Mouse (Mus musculus) frontal cortex, adult (tissue): ENCODE results near the gene Mb.
A peak's percentile ranks its signal among the peaks of the same experiment; 100 is the strongest.

Source experiments
- ATAC-seq: cut with Nextera tagmentation; 2 replicates; pipeline ENCODE4 v1.9.2; 2017; ENCODE audit warnings: mild to moderate bottlenecking, moderate library complexity, mixed read lengths; ENCODE audit not compliant: low TSS enrichment

The Mb gene

DNA sequence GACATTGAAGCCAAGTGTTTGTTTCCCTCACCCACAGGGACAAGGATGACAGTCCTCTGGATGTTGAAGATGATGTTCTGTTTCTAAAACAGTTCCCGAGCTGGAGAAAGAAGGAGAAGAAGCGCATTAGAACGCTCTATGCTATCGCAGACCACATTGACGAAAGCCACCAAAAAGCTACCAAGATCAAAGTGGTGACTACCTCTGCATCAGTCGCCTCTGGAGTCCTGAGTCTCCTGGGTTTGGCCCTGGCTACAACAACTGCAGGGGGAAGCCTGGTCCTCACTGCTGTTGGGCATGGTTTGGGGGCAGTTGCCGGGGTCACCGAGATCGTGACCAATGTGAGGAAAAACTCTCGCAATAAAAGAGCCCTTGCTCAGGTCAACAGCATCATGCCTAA is at the start of gene Mb:
Gene Mb, minus strand, starts transcription at position 101 of the 400 bp plus-strand sequence.
- ATAC-seq, result no peak

DNA sequence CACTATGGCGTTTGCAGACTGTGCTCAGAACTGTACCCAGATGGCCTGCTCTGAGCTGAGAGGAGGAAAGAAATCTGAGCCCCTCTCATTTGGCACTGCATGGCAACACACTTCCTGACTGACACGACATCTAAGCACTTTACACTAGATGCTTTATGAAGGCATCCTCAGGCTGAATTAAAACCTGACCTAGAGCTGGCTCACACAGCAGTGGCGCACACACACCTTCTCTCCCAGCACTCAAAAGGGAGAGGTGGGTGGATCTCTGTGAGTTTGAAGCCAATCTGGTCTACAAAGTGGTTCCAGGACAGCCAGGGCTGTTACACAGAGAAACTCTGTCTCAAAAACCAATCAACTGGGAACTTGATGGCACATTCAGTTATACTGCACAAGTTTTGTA is 49.3 kb upstream of the Mb start:
- ATAC-seq, result peak; percentile 76

DNA sequence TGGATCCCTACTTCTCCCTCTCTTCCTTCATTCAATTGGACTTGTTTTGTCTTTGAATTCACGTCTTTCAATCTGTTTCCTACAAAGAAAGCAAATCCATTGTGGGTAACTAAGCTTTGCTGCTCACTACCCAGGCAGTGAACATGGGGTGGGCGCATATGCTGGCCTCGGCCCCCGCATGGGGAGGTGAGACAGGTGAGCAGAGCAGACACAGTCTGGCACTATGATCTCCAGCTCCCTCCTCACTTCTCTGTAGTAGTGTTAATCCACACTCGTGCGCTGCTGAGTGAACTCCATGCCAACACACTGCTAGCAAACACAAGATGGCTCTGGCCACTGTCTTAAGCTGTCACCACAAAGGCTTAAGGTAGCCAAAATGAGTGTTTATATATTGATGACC is 46.9 kb upstream of the Mb start:
- no peak for ATAC-seq

DNA sequence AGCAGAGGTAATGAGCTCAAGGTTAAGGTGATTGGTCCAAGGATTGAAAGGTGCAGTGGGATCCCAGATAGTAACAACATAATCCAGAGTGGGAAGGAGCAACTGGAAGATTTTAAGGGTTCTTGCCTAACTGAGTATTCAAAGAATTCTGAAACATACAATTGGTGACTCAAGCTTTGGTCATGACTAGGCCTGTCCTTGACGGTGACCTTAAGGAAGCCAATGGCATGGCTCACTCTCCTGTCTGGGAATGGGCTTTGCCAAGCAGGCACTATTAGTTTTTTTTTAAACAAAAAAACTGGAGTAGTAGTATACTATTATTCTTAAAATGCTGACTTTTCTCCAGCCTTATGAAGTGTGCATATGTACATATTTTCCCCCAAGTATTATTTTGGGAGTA is 44.7 kb upstream of the Mb start:
- no peak for ATAC-seq

DNA sequence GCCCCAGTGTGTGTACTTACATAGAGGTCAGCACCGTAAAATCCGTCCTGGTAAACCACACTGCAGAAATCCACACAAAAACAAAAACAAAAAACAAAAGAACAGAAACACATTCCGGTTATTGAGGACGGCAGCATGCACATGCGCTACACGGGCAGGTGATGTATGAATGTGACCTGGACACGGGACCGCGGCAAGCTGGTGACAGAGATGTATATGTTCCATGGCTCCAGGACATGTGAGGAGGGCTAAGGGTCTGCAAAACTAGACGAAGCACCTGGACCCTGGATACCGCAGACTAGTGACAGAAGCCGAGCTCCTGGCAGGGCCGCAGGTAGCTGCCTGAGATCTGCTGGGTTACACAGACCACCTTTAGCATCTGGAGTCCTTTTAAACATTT is 44.0 kb upstream of the Mb start:
- ATAC-seq, result no peak

DNA sequence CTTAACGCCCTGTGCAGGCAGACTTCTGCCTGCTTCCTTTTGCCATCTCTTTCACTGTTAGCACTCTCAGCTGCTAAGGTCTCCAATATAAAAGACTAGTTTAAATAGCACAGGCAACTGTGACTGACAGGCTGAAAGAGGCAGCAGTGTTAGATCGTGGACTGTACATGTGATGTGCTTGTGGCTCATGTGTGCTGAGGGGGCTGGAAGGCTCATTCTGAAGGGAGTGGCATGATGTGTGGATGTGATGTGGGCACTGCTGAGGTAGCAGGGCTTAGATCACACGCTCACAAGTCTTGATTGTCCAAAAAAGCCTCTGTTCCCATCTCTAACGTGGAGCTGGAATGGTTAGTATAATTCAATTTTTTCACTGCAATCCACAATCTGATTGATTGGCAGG is 40.9 kb upstream of the Mb start:
- peak; percentile 74 for ATAC-seq

DNA sequence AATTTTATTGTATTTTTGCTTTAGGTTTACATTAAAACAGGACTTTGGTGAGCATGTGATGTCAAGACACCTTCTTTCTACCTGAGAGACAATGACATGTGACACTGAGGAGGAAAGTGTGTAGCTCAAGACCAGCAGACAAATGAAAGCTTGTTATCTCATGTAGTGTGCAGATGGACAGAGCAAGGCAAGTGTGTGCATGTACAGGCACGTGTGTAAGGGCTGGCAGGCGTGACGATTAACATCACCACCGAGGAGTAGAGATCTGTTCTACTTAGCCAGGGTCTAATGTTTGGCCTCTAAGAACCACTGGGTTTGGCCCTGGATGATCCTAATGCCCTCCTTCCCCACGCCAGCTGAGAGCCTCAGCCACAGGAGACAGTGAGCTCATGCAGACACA is 40.1 kb upstream of the Mb start:
- ATAC-seq, result no peak

DNA sequence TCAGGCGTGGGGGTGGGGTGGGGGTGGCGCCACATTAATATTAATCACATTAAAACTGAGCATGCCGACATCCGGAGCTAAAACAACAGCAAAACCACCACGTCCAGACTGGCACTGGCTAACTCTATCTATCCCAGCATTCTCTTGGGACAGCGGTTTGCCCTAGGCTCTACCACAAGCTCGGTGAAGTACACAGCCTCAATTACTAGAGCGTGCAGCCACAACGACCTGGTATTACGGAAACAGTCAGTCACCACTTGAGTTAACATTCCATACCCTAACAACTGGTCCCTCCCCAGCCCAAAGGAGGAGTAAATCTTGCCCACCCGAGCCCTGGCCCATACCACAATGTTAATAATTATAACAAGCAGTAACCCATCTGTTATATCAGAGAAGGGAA is 38.8 kb upstream of the Mb start:
- no peak for ATAC-seq

DNA sequence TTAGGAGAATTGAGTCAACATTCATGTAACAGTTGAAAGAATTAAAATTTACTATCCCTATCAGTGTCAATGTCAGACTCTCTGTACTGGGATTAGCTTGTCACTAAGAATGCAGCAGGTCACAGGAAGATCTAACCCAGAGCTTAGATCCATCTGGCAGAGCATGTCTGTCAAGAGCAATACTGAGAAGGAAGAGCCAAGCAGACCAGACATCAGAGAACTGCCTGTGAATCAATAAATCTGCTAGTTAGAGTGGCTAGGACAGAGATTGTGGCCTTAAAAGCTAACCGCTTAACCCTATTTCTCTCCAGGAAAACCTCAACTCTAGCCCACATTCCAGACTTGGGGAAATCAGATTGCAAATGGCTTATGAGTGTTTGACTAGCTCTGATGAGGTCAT is 36.0 kb upstream of the Mb start:
- ATAC-seq, result no peak

DNA sequence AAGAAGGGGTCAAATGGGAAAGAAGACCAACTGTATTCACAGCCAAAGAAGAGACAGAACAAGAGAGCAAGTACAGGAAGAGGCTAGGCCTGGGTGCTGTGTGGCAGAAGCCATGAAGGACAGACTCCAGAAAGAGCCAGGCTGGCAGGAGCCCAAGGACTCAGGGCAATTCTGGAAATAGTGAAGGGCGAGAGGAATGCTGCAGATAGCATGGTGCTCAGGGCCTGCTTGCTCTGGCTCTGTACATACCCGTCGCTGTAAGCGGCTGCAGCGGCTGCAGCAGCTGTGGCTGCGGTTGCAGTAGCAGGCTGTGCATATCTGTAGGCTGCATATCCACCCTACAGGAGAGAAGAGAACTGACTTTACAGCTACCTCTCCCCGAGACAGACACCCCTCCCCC is 35.3 kb upstream of the Mb start:
- ATAC-seq, result peak; percentile 18; the same call in 1 of the 2 replicates

DNA sequence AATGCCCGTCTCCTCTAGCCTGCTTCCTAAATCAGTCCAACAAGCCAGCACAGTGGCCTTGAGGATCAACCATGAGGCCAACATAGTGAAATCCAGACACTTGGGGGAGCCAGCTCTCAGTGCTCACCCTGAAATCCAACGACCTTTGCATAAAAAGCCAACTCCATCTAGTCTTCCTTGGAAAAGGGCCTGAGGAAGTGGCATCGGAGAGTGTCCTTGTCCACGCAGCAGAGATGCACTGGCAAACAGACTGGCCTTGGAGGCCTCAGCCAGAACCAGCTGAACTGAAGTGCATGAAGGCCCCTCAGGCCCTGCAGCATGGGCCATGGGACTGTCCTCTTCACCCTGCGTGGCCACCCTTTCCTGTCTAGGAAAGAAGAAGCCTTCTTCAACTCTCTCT is 31.0 kb upstream of the Mb start:
- ATAC-seq, result no peak

DNA sequence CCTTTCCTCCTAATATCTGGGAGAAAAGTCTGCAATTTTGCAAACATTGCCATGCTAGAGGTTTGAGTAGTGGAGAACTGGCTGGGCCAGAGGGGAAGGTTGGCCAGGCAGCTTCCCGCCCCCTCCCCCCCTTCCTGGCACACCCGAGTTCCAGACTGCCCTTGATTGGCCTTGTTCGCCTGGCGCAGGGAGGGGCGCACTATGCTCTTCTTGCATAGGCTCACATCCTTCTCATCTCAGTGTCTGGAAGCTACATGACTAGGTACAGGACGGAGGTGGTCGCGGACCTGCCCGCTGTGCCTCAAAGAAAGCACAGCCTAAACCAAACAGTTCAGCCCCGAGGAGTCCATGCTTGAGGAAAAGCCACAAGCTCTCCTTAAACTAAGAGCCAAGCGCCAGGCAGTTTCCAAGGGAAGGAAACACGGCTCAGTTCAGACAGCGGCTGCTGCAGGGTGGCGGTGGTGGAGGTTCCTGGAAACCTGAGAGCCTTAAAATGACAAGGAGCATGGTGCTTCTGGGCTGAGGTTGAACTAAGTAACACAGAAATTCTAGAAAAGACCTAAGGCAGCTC is 30.3 kb upstream of the Mb start:
- no peak for ATAC-seq

DNA sequence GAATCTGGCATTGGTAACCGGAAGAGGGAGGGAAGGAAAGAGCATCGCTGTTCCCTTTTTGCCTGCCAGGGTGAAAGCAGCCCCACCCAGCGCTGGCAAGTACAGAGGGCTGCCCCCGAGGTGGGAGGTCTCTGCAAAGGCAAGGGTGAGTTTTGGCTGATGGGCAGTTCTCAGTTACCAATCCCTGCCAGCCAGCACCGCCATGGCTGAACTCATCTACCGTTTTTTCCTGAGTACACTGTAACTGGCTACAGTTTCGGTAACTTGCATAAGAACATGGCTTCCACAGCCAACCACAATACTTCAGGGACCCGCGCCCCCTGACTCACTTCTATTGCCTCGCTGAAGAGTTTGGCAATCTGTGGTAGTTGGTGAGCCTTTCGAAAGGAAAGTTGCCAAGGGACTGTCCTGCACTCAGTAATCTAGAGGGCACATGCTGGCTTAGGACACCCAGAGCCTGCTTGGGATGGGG is 29.5 kb upstream of the Mb start:
- ATAC-seq, result no peak

DNA sequence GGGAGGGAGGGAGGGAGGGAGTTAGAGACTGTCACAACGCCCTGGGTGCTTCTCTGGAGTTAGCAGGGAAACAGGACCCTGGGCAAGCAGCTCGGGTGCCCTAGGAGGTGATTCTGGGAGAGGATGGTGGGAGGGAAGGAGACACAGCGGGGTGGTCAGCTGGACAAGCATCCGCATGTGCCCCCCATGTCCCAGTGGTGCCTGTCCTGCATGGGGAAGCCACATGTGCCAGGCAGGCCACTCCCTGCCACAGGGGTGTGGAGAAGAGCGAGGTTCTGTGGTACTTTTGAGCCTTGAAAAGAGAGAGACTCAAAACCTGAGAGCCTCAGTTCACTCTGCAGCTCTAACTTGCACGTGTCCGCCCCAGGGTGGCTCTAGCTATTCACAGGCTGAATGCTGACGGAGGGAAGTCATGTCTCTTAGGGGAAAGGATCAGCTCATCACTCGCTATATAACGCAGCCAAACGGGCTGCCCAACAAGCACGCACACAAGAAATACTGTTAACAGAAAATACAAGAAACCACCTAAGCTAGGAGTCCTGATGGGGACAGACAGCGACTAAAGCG is 28.9 kb upstream of the Mb start:
- no peak for ATAC-seq

DNA sequence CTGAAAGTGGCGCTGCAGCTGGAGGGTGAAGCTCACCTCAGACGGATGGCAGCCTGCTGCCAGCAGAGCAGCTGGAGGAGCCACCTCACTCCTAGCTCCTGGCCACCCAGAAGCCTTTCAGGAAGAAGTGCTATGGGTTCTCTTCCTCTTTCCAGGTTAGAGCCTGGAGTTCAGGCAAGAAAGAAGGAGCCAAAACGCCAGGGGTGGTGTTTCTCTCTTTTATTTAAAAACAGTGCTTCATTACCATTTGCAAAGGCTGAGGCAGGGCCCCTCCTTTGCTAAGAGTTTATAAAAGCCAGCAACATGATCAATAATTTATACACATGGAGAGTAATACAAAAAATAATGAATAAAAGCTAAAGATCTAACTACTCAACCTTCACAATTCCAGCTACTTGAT is 28.3 kb upstream of the Mb start:
- ATAC-seq, result no peak

DNA sequence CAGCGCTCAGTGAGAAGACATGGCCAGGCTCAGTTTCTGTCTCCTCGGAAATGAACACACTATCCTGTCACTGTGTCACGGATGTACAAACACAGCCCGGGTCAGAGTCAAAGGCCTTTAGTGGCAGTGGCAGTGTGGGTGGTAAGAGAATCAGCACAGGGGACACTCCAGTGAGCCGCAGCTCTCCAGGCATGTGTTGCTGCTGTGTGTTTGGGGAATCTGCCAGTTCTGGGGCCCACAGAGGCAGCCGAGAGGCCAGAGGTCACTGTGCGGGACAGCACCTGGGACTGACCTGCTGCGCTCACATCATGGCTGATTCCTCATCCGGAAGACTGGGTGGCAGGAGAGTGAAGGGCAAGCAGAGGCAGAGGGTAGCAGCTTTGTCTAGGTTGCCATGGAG is 27.4 kb upstream of the Mb start:
- ATAC-seq, result no peak

DNA sequence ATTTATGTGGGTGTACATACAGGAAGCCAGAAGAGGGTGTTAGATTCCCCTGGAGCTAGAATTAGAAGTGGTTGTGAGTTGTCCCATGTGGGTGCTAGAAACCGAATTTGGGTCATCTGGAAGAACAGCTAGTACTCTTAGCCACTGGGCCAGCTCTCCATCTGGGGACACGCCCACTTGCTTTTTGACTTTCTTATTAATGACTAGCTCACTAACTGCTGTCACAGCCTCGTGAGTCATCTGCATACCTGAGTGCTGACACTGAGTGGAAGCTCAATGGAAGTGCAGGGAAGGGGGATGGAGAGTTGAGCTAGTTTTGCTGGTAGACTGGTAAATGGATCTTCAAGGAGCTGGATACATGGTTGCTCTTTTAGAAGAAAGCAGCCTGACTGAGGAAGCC is 26.1 kb upstream of the Mb start:
- ATAC-seq, result peak; percentile 26; the same call in 1 of the 2 replicates

DNA sequence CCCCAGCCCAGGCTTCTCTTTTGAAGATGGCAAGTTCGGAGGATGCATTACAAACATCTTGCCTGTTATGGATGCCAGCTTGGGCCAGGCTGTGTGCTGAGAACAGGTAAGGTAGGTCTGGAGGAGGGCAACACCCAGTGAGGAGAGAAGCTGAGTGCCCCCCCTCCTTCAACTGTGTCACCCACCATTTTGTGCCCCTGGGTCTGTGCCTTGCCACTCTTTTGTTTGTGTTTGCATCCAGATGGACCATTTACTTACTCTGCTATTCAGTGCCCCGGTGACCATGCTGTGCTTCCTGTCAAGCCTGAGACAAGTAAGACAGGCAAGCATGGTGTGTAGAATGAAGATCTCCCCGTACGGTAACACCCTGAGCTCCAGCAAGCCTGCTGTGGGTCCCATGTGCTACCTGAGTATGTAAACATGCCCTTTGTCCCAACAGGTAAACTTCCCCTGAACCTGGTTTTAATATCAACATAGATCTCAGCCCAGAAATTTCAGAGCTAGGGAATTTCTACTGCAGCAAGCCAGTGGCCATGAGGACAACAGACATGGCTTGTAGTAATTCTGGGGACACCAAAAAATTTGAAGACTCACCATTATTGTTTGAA is 22.2 kb upstream of the Mb start:
- no peak for ATAC-seq

DNA sequence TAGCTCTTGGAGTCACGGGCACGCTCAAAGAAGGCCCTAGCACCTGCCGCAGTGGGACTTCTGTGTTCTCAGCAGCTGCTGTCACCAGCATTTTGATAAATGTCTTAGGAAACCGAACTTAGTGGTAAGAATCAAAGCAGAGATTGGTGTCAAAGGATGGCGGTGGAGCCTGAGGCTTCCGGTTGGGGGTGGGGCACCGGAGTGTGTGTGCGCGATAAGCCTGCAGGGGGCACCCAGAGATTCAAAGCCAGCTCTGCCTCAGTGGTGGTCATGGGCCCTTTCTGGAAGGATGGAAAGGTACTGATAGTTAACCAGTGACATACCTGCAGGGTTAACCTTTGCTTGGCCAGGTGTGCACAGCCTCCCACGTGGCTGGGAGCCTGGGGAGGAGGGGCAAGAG is 21.0 kb upstream of the Mb start:
- peak; percentile 27; the same call in 1 of the 2 replicates for ATAC-seq

DNA sequence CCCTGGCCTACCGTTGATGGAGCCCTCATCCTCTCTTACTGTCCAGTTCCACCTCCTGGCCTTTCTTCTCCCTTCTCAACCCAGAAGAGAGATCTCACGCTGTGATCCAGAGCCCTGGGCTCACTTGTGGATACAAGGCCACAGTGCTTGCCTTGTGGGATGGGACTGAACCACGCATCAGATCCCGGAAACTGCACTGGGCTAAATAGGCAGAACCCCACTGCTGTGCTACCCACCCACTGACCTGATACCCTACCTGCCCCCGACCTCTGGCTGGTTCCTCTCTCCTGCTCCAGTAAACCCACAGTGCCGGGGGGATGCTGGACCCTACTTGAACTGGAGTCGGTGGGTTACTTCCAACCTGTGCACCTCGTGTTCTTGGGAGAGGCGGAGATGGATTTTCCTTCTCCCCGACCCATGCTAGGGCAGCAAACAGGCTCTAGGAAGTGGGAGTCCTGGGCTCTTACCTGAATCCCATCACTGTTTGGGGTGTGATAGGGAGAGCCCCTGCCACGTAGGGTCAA is 20.3 kb upstream of the Mb start:
- no peak for ATAC-seq

DNA sequence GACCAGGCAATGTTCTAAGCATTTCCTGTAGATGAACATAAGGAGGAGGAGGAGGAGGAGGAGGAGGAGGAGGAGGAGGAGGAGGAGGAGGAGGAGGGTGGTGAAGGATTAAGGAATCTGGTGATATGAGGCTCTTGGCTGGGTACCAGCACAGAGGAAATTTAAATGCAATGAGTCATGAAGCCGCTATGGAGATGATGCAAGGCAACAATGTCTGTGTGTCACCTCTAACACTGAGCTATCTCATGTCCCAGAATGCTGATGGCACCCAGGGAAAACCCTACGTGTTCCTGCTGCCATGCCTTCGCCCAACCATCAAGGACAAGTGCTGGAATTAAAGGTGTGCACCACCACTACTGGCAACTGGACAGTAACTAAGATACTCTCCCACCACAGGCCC is 18.5 kb upstream of the Mb start:
- ATAC-seq, result no peak

DNA sequence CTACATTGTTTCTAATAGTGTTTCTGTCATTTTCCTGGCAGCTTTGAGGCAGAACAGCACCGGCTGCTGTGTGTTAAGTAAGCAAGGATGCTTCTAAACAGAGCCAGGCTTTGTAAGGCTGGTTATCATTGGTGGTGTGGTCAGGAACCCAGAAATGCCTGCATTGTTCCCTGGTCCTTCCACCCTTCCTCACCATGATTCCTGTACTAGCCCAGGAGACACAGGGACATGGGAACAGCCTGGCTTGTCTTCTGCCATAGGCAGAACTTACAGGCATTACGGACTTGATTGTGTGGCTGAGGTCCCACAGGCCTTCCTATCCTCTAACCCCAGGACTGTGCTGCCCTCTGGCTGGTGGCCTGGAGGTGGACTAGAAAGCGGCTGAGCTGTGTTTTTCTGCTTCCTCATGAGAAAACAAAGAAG is 18.0 kb upstream of the Mb start:
- peak; percentile 54 for ATAC-seq

DNA sequence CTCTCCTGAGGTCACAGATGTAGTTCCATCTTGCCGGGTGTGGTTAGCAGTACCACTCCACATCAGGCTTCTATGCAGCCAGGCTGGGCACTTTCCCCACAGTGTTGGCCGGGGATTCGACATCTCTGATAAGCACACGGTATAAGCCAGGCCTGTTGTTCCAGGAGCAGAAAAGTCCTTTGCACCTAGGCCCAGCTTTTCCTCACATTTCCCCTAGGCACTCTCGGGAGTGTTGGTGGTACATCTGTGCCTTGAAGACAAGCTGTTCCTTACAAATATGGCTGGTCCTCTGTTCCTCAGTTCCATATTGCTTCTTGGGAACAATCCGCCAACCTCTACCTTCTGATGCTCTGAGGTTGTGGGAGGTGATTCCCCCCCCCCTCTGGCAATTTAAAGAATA is 15.8 kb upstream of the Mb start:
- ATAC-seq, result peak; percentile 51
